ENCODE assay signal across 20 mouse cellular contexts in the genomic region with DNA sequence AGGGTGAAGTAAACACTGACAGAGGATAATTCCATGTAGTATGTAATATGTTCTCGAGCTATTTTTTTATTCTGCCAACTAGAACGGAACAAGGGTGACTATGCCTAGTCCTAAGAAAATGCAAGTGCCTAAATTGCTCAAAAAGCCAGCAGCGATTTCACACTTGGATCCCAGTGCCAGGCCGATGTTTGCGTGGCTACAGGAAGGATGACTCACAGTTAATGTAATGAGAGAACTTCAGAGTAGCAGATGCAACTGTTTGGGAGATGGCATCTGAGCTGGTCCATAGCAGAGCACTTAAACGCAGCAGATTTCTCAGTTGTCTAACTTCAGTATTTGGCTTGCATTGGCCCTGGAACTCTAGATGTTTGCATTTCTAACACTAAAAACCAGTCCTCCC.
"Had no signal": no experiment of that assay in that cellular context is flagged by ENCODE, and none has a peak within 500 bp of the region (broad histone marks: within the 10 kb centered on the region; RNA-seq: fewer than 3 reads in every experiment).

No protein-coding gene starts in this region.

- H3K4me2 ChIP-seq: lung, embryonic 15.5 days; midbrain, embryonic 11.5 days; midbrain, embryonic 13.5 days; midbrain, embryonic 15.5 days; neural tube, embryonic 13.5 days; neural tube, embryonic 15.5 days had no signal

- DNase-seq: liver, postnatal 0 days; lung, adult 2 months; lung, postnatal 14 days; lung, postnatal 36 days; retina, postnatal 1 day; right cerebral cortex, adult 18-20 months; right cerebral cortex, postnatal 25 days; right cerebral cortex, postnatal 4 days; spleen, adult 18-20 months; thymus, adult 2 months; thymus, postnatal 25 days; thymus, postnatal 4 days had no signal

- H3K36me3 ChIP-seq: lung, embryonic 15.5 days; midbrain, embryonic 13.5 days; midbrain, embryonic 15.5 days; neural tube, embryonic 13.5 days; neural tube, embryonic 15.5 days had no signal

- H3K9ac ChIP-seq: liver, postnatal 0 days; lung, embryonic 15.5 days; midbrain, embryonic 13.5 days; midbrain, embryonic 15.5 days; neural tube, embryonic 13.5 days; neural tube, embryonic 15.5 days had no signal

- H3K27me3 ChIP-seq: lung, embryonic 15.5 days; megakaryocyte, embryonic 14.5 days; midbrain, embryonic 13.5 days; midbrain, embryonic 15.5 days; neural tube, embryonic 13.5 days; neural tube, embryonic 15.5 days had no signal

- ATAC-seq: liver, postnatal 0 days; midbrain, embryonic 13.5 days; midbrain, embryonic 15.5 days had no signal

- H3K27ac ChIP-seq: lung, embryonic 15.5 days; macrophage; midbrain, embryonic 13.5 days; midbrain, embryonic 15.5 days; neural tube, embryonic 13.5 days; neural tube, embryonic 15.5 days had no signal

- H3K4me1 ChIP-seq: lung, embryonic 15.5 days; megakaryocyte, embryonic 14.5 days; midbrain, embryonic 13.5 days; midbrain, embryonic 15.5 days; neural tube, embryonic 13.5 days; neural tube, embryonic 15.5 days had no signal

- H3K4me3 ChIP-seq: lung, embryonic 15.5 days; megakaryocyte, embryonic 14.5 days; midbrain, embryonic 13.5 days; midbrain, embryonic 15.5 days; neural tube, embryonic 13.5 days; neural tube, embryonic 15.5 days had no signal

- H3K9me3 ChIP-seq: lung, embryonic 15.5 days; megakaryocyte, embryonic 14.5 days; midbrain, embryonic 13.5 days; midbrain, embryonic 15.5 days; neural tube, embryonic 13.5 days; neural tube, embryonic 15.5 days had no signal
